Mouse (Mus musculus) cerebellum, adult 11 months (tissue): ENCODE results near the gene Mov10.
"Not testable (repeated sequence)": the region's sequence is repeated elsewhere in the genome, so short reads cannot be mapped to it uniquely, and the experiment has no call there.

Experiments
- DNase-seq: peaks from one replicate; pipeline ENCODE4 v3.0.0; 2022

Mov10 gene

DNA sequence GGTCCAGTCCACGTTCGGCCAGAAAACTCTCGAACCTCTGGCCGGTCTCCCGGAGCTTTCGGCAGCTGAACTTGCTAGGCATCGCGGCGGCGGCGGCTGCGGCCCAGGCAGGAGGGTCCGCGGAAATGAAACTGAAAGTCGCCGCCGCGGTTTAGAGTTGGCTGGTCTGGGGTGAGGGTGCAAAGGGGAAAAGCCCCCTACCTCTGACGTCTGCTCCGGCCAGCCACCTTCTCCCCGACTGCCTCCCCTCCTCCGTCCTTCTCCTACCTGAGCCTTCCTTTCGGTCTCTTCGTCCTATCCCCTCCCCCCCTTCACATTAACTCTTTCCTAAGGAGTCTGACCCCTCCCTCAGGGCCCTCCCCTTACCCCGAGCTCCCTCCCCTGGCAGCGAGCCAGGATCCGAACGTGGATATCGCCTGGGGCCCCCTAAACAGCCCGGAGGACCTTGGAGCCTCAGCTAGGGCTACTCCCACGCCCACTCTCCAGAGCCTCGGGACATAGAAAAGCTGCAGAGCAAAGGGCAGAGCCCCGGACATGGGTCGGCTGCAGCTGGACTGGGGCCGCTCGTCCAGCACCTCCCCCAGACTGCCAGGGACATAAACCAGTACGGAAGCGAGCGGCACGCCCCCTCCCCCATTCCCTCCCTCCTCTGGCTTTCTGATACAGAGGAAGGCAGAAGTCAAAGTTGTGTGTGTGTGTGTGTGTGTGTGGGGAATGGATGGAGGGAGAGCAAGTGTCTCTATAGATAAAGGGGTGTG is at the start of gene Mov10:
Gene Mov10 (minus strand): TSS at position 573 of the 758 bp plus-strand sequence.
- DNase-seq: peak; percentile 14

DNA sequence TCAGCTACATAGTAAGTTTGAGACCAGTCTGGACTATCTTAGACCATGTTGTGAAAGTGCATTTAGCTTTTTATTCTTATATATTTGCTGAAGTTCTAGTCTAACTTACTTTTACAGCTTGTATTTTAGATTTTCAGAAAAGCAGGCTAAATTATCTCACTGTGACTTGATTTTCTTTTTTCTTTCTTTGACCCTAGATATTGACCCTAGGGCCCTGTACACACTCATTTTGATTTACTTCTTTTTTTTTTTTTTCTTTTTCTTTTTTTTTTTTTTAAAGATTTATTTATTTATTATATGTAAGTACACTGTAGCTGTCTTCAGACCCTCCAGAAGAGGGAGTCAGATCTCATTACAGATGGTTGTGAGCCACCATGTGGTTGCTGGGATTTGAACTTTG is 48.3 kb upstream of the Mov10 start:
- not testable (repeated sequence) for DNase-seq

DNA sequence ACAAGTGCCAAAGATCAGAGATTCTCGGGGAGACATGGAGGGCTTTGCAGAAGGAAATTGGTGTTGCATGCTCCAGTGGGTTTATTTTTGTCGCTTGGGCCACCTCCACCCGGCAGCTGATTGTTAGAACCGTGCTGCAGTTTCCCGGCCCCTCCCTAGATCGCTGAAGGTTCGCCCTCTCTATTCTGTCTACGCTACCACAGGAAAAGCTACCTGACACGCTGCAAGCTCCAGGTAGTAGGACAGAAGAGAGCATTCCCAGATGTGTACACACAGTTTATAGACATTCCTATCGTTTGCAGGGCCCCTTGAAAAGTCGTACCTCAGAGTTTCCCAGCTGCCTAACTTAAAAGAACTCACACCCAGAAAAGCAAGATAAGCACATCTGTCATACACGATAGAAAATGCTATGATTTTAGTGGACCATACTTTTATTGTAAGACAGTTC is 47.0 kb upstream of the Mov10 start:
- no peak for DNase-seq

DNA sequence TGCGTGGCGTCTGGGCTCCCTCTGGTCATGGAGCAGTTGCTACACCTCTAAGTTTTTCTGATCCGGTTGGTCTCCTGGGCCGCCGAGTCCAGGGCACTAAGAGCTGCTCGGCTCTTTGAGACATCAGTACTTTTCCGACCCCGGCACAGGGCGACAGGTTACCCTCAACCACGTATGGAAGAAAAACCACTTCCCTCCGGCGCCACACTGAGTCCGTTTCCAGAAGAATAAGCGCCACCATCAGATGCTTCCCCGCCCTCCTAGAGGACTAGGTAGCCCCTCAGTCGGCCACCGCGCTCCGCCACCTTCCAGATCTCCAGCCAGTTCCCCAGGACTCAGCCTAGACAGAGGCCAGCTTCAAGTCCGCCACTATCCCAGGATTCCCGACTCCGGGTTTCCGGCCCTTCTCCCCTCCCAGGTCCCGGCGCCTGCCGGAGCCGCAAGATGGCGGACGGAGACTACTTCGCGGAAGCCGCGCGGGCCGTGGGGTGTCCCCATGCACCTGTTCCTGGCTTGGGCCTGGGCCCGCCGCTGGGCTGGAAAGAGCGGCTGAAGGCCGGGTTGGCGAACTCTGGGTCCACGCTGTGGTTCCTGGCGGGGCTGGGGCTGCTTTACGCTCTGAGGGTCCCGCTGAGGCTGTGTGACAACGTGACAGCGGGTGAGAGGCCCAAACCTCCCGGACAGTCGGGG is 46.4 kb upstream of the Mov10 start:
- peak; percentile 86 for DNase-seq

DNA sequence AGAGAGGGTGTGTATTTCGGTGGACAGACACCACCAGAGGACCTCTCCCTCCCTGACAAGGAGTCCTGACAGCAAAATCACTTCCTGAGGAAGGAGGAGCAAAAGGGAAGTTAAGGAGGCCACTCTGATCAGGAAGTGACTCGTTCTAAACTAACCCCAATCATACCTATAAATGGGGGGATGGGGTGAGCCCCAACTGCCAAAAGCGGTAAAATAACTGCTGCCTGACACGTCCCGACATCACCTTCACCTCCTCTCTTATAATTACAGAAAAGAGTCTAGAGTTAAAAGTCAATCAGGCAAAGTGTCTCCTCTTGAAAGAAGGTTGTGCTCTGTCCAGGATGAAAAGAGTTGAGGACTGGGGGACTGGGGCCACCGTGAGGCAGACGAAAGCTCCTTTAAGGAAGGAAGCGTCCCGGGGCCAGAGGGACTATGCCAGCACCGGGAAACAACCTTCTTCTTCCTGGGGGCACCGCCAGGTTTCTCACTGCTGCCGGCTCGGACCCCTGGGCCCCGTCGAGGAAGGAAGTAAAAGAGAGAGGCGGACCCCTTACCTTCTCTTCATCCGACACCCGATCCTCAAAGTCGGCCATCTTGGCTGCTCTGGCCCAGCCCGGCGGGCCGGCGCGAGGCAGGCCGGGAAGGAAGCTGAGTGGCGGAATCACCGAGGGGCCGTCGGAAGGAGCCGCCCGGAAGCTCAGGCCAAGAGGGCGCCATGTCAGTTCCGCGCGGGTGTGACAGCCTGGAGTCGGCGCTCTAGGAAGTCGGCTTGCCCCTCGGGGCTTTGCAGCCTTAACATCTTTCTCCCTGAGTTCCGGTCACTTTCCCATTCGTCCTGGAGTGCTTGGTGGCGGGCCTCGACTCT is 45.7 kb upstream of the Mov10 start, which contains the start of the genes St7l and Capza1:
Gene St7l (plus strand): TSS at position 220 of the 865 bp plus-strand sequence.
Gene Capza1 (minus strand): TSS at position 720 of the 865 bp plus-strand sequence.
- DNase-seq: peak; percentile 79

DNA sequence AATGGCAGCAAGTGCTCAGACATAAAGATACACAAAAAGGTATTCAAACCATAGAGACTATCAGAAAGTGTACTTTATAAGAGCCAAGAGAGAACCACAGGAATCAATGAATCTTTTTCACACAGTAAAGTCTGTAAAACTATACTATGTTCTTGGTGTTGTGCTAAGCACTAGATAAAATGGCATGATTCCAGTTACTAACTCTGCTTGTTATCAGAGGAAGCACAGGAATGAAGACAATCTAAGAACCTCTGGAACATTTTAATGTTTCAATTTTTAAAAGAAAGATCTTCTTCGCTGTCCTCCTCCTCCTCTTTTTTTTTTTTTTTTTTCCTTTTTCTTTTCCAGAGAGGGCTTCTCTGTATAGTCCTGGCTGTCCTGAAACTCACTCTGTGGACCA is 40.2 kb upstream of the Mov10 start:
- DNase-seq: no peak

DNA sequence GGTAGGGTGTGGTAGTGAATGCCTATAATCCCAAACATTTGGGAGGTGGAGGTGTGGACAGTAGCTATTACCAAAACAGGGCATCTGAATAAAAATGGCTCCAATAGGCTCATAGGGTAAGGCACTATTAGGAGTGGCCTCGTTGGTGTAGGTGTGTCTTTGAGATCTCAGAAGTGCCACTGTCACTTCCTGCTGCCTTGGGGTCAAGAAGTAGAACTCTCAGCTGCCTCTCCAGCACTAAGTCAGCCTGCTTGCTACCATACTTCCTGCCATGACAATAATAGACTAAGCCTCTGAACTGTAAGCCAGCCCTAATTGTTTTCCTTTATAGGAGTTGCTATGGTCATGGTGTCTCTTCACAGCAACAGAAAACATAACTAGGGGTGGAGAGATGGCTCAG is 37.7 kb upstream of the Mov10 start:
- no peak for DNase-seq

DNA sequence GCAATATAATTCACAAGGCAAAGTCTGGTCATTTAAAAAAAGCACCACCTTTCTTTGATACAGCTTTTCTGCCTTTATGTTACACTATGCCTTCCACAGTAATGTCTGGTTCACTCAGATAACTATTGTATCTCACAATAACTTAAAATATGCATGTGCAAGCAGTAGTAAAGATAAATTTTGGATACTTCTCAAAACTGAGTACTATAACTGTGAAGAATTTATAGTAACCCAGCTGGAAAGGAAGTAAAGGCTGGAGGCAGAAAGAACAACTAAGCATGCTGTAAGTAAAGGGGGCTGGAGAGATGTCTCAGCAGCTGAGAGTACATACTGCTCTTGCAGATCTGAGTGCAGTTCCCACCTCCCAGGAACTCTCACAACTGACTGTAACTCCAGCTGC is 36.5 kb upstream of the Mov10 start:
- DNase-seq: no peak

DNA sequence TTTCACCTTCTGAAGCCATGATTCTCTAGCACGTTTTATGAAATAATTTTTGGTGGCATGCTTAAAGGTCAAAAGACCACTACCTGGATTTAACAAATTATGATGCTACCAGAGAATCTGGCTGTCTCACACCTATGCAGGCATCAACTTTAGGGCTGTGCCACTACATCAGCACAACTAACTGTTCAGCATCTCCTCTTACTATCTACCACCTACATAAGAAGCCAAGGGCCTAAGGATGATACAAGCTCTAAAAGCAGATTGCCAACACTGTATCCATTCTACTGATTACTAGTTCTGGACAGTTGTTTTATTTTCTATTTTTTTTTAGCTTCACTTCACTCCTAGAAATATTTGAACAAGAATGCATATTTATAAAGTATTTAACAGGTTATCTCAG is 36.1 kb upstream of the Mov10 start:
- no peak for DNase-seq

DNA sequence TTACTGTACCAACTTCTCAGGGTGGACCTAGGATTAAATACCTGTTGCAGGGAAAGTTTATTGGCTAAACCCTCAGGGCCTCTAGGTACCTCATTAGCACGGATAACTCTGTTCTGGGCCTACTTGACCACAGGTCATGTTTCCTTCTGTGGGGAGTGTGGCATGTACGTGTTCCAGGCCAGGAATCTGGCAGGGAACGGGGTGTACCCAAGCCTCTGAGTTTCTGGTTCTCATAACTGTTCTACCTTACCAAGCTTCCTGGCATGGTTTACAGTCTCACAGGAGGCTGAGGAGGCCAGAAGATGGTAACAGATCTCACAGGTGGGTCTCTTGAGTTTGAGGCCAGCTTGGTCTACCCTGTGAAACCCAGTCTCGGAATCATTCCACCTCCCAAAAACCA is 28.2 kb upstream of the Mov10 start:
- no peak for DNase-seq

DNA sequence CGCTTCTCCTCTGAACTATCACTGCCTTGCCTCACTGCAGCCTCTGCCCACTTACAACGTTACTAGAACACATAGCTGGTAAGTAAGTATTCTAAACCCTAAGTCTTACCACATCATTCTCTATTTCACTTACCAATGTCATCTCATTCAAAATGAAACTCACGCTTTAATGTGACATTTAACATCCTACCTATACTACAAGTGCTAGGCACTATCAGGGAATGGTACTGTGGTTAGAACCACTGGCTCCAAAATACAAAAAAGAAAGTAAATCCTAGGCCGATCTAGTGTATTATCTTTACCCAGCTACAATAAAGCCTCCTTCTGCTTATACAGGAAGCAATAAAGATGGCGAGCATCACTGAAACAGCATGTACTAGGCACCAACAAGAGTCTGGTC is 22.7 kb upstream of the Mov10 start:
- DNase-seq: no peak

DNA sequence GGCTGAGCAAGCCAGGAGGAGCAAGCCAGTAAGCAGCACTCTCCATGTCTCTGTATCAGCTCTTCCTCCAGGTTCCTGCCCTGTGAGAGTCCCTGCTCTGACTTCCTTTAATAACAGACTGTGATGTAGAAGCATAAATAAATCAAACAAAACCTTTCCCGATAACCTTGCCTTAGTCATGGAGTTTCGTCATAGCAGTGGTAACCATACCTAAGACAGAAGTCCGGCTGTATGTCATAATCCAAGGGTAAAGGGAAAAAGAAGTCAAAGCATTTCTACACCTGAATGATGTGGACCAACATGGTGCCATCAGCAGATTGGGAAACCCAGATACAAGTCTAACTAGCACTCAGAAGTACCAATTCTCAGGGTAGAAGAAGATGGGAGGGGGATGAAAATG is 17.4 kb upstream of the Mov10 start:
- no peak for DNase-seq

DNA sequence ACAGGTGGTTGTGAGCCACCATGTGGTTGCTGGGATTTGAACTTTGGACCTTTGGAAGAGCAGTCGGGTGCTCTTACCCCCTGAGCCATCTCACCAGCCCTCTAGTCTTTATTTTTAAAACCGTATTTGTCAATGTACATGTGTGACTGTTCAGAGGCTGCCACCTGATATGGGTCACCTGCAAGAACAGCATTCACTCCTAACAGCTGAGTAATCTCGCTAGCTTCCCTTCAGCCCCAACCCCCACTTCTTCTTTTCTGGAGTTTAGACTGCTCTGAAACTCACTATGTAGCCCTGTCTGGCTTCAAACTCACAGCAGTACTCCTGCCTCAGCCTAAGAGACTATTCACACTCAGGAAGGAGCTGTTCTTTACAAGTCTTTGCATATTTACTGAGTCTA is 4.0 kb upstream of the Mov10 start:
- DNase-seq: no peak

DNA sequence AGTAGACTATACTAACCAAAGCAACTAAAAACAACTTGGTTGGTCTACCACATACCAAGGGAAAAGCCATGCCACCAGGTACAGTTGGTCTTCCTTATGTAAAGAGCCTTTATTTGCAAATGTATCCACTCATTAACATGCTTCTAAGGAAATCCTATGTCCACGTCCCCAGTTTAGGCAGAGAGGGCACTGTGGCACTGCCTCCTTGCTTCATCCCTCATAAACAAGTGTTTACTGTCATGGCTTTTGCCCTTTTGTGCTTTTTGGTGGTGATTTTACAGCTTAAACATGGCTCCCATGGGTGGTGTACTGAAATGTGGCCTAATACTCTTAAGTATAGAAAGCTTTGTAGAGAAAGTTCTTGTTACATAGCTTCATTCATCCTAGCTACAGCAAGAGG is 2.1 kb upstream of the Mov10 start:
- no peak for DNase-seq

DNA sequence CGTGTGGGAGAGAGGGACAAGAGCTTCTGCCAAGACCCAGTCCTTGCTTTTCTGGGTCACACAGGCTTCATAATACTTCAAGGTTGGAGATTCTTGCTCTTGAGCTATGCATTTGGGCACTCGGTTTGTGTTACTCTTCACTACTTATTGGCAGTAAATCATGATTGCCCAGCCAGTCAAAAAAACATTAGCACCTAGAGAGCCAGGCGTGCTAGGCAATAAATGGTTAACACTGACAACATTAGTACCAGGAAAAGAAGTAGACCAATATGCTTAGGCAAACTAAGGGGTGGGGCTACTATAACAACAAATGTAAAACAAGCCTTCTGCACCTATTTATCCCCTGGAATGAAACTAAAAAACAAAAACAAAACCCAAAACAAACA is 379 bp upstream of the Mov10 start:
- DNase-seq: no peak

DNA sequence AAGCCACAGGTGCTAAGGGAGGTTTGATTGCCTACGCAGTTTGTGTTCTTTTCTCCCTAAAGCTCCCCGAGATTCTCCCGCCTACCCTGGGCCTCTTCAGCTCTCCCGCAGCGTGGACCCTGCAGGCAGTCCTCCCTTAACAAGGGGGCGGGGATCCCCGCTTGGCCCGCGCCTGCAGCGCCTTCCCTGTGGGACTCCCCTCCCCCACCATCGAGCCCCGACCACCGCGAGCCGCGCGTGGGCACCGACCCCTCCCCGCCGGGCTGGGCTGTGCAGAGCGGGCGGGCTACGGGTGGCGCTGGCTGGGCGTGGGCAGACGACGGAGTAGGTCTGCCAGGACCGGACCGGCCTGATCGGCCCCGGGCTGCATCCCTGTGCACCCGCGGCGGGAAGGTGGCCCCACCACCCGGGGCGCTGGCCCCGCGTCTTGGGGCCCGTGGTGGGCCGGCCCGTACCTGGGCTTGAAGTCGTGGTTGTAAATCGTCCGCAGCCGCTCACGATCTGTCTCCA is 827 bp downstream of the Mov10 start:
- peak; percentile 23 for DNase-seq

DNA sequence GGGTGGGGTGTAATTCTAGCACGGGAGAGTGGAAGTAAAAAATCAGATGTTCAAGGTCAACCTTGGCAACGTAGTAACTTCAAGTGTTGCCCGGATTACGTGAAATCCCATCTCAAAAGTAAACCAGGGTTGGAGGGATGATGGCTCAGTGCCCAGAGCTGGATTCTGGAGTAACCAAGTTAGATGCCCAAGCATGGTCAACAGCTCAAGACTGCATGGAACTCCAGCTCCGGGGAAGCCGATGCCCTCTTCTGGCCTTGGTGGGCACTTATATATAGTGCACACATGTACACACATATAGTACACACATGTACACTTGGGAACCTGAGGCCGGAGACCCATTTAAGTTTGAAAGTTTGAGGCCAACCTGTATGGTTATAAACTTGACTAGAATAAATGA is 2.2 kb downstream of the Mov10 start:
- DNase-seq: no peak

DNA sequence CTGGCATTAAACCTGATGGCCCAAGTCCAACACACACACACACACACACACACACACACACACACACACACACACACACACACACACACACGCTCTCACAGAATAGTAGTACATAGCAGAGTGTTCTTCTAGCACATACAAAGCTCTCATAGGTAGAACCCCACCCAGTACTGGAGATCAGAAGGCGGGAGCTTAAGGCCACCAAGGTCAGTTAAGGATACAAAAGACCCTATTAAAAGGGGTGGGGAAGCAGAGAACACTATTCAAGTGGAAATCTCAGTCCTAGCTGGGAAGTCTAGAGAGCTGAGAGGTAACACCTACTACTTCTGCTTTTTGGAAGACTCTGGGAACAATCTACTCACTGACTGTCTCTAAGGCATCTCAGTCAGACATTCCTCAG is 3.0 kb downstream of the Mov10 start:
- no peak for DNase-seq

DNA sequence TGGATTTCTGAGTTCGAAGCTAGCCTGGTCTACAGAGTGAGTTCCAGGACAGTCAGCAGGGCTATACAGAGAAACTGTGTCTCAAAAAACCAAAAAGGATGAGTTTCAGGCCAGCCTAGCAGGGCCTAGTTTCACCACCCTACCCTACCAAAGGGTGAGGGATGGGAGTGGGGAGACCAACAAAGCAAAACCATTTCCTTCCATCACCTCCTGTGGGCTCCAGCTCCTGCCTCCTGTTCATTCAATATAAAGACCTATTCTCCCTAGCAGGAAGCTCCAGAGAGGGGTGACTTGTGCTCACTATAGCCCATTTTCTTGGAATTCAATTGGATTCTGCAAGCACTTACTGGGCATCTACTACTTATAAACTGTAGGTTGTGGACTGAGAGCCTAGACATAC is 3.6 kb downstream of the Mov10 start:
- DNase-seq: no peak

DNA sequence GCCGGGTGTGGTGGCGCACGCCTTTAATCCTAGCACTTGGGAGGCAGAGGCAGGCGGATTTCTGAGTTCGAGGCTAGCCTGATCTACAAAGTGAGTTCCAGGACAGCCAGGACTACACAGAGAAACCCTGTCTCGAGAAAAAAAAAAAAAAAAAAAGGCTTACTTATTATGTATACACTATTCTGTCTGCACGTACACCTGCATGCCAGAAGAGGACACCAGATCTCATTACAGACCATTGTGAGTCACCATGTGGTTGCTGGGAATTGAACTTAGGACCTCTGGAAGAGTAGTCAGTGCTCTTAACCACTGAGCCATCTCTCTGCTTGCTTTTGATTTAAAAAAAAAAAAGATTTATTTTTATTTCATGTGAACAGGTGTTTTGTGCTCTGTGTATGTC is 5.1 kb downstream of the Mov10 start:
- not testable (repeated sequence) for DNase-seq

DNA sequence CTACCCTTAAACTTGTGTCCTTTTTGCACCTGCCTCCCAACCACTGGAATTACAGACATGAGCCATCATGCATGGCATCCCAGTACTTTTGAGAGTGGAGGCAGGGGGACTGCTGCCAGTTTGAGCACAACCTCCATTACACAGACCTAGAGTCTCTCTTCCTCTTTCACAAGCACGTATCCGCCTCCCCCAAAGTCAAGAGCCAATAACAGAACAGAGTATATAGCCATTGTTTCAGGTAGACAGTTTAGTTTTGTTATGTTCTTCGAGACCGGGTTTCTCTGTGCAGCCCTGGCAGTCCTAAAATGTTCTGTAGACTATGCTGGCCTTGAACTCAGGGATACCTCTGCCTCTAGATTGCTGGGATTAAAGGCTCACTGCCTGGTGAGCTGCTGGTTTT is 6.1 kb downstream of the Mov10 start:
- DNase-seq: no peak

DNA sequence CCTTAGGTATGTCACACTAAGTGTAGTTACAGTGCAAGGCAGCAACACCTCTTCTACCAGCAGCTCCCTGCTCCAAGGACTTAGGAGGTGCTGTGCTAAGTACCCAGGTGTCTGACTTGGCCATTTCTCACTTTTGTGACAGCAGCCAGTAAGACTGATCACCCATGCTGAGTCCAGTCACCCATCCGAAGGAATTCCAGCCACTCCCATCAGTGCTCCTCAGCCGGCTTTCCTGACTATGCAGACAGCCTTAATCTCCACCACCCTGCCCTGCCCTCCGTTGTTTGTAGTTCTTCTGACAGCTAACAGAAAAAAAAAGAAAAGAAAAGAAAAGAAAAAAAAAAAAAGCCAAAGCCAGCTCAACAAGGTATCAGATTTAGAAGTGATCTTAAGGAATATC is 6.6 kb downstream of the Mov10 start:
- DNase-seq: no peak

DNA sequence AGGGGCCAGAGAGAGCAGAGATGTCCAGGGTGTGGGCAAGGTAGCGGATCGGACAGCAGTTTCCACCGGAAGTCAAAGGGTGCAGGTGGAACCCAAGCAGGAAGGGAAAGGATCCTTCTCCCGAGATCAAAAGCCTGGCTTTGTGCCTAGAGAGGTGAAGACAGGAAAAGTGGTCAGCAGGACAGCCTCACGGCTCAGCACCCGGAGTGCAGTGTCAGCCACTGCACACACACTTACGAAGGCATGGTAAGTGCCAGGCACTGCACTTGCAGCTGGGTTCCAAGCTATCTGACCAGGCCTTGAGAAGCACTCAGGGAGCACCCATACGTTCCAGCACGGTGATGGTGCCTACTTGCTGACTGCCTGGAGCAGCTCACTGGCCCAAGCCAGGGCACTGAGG is 12.8 kb downstream of the Mov10 start:
- DNase-seq: no peak
